Mouse (Mus musculus): ENCODE measurements at regions not wholly inside any gene's neighbourhood (a gene's known extent, or its start where the extent isn't known, plus 50 kb on each side); places are given as distances from the start of the nearest gene placed in this dataset.

DNA sequence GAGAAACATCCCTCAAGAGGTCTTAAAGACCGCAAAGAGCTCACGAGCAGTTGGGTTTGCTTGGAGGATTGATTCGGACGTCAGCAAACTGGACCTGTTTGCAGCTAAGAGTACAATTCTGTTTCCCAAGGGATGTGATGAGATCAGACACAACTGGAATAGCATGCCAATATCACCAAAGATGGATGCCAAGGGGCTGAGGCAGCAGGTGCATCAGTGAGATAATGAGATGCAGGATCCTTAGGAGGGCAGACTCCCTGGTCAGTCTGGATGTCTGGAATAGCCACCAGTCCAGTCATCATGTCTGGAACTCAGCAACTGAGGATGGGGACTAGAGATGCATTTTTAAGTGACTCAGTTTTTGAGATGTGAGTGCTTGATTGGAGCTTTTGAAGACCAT lies 85.6 kb upstream of the Sgk1 start:
- no peaks in the 10 kb centered on the region for H3K27me3 ChIP-seq (replicated peaks; ENCODE audit: control insufficient read depth, insufficient read depth, low read length)
- H3K9ac ChIP-seq (ENCODE audit: low read depth, low read length) = no peak overlapping the region
- DNase-seq (ENCODE audit: low spot score) (no peak), ATAC-seq (replicated peaks; ENCODE audit: low FRiP score) (no peak)
- no peaks in the 10 kb centered on the region for H3K4me1 ChIP-seq (replicated peaks; ENCODE audit: control insufficient read depth, insufficient read depth, low read length)
- WGBS = 90% methylated on average over 4 of the region's 4 CpGs
- no peaks in the 10 kb centered on the region for H3K36me3 ChIP-seq (ENCODE audit: control insufficient read depth, insufficient read depth, low read length)
- no peak overlapping the region for H3K27ac ChIP-seq (ENCODE audit: low read depth, low read length)
- no peak overlapping the region for H3K4me2 ChIP-seq
- H3K9me3 ChIP-seq (ENCODE audit: control insufficient read depth, low read length) = no peaks in the 10 kb centered on the region
- no peak overlapping the region for H3K4me3 ChIP-seq (ENCODE audit: low read depth, low read length)

DNA sequence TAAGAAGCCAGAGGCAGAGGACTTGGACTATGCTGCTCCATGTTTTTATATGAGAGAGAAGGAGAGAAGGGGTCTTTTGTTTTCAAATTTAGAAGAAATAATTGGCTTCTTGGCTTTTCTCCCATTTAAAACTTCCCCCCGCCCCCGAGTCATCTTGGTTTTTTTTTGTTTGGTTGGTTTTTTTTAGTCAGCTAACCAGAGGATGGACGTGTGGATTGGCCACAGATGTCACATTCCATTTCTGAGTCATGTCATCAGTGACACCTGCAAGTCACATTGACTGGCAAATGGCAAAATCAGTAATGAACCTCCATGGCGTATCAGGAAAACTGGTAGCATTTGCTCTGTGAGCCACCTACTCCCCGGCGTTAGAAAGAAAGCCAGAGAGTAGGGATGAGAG lies 83.9 kb upstream of the Sgk1 start:
- H3K4me2 ChIP-seq = no peak overlapping the region
- 80% methylated on average over 6 of the region's 6 CpGs for WGBS
- DNase-seq (ENCODE audit: low spot score) = no peak
- no peaks in the 10 kb centered on the region for H3K36me3 ChIP-seq (ENCODE audit: control insufficient read depth, insufficient read depth, low read length)
- no peak overlapping the region for H3K4me3 ChIP-seq (ENCODE audit: low read depth, low read length)
- H3K27ac ChIP-seq (ENCODE audit: low read depth, low read length) = no peak overlapping the region
- no peaks in the 10 kb centered on the region for H3K9me3 ChIP-seq (ENCODE audit: control insufficient read depth, low read length)
- H3K9ac ChIP-seq (ENCODE audit: low read depth, low read length) = no peak overlapping the region
- H3K27me3 ChIP-seq (replicated peaks; ENCODE audit: control insufficient read depth, insufficient read depth, low read length) = no peaks in the 10 kb centered on the region
- no peaks in the 10 kb centered on the region for H3K4me1 ChIP-seq (replicated peaks; ENCODE audit: control insufficient read depth, insufficient read depth, low read length)
- no peak for ATAC-seq (replicated peaks; ENCODE audit: low FRiP score)

DNA sequence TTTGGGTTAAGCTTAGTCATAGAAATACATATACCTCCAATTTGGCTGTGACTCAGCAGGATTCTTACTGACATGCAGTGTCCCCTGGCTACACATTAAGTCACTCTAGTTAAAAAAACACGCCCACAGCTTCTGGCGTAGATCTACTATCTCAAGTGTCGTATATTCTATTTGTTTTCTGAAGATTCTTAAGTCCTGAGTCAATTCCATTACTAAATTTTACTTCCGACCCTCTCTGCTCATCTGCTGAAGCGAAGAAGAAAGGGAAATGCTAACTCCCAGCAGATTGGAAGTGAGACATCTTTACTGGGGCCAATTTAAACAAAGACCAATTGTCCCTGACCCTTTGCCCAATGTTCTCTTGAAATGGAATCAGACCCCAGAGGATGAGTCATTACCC lies 80.4 kb upstream of the Sgk1 start:
- no peak overlapping the region for H3K4me3 ChIP-seq (ENCODE audit: low read depth, low read length)
- no peaks in the 10 kb centered on the region for H3K36me3 ChIP-seq (ENCODE audit: control insufficient read depth, insufficient read depth, low read length)
- H3K4me1 ChIP-seq (replicated peaks; ENCODE audit: control insufficient read depth, insufficient read depth, low read length) = no peaks in the 10 kb centered on the region
- H3K9ac ChIP-seq (ENCODE audit: low read depth, low read length) = no peak overlapping the region
- WGBS = 71% methylated on average over 5 of the region's 5 CpGs
- H3K27ac ChIP-seq (ENCODE audit: low read depth, low read length) = no peak overlapping the region
- ATAC-seq (replicated peaks; ENCODE audit: low FRiP score) (no peak), DNase-seq (ENCODE audit: low spot score) (no peak)
- no peaks in the 10 kb centered on the region for H3K9me3 ChIP-seq (ENCODE audit: control insufficient read depth, low read length)
- H3K27me3 ChIP-seq (replicated peaks; ENCODE audit: control insufficient read depth, insufficient read depth, low read length) = no peaks in the 10 kb centered on the region
- H3K4me2 ChIP-seq = no peak overlapping the region

DNA sequence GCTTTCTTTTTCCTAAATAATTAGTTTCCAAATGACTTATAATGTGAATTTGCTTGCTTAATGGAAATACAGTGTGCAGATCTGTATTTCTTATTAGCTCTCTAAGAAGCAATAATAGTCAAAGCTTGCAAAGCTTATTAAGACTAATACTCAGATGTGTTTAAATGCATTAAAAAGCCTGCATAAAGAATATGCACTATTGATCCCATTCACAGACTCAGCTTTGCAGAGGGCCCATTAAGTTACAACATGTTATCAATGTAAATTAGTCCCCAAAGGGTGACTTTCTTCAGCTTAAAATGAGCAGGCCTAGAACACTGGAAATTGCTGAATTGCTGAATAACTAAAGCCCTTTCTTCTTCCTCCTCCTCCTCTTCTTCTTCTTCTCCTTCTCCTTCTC lies 78.8 kb upstream of the Sgk1 start:
- Histone ChIP-seq H3K9me3 (ENCODE audit: control insufficient read depth, low read length) (no peaks in the 10 kb centered on the region), H3K4me2 (no peak overlapping the region), H3K4me1 (replicated peaks; ENCODE audit: control insufficient read depth, insufficient read depth, low read length) (no peaks in the 10 kb centered on the region), H3K9ac (ENCODE audit: low read depth, low read length) (no peak overlapping the region), H3K36me3 (ENCODE audit: control insufficient read depth, insufficient read depth, low read length) (no peaks in the 10 kb centered on the region), H3K27ac (ENCODE audit: low read depth, low read length) (no peak overlapping the region), H3K4me3 (ENCODE audit: low read depth, low read length) (no peak overlapping the region), H3K27me3 (replicated peaks; ENCODE audit: control insufficient read depth, insufficient read depth, low read length) (no peaks in the 10 kb centered on the region)
- ATAC-seq (replicated peaks; ENCODE audit: low FRiP score) (no peak), DNase-seq (ENCODE audit: low spot score) (no peak)

- no peak for DNase-seq (ENCODE audit: low spot score)
- no peak overlapping the region for H3K4me3 ChIP-seq (ENCODE audit: low read depth, low read length)
- WGBS = 63% methylated on average over 2 of the region's 2 CpGs
- no peak overlapping the region for H3K4me2 ChIP-seq
- no peak overlapping the region for H3K27ac ChIP-seq (ENCODE audit: low read depth, low read length)
- no peaks in the 10 kb centered on the region for H3K36me3 ChIP-seq (ENCODE audit: control insufficient read depth, insufficient read depth, low read length)
- H3K27me3 ChIP-seq (replicated peaks; ENCODE audit: control insufficient read depth, insufficient read depth, low read length) = no peaks in the 10 kb centered on the region
- no peaks in the 10 kb centered on the region for H3K9me3 ChIP-seq (ENCODE audit: control insufficient read depth, low read length)
- no peak overlapping the region for H3K9ac ChIP-seq (ENCODE audit: low read depth, low read length)
- ATAC-seq (replicated peaks; ENCODE audit: low FRiP score) = no peak
- H3K4me1 ChIP-seq (replicated peaks; ENCODE audit: control insufficient read depth, insufficient read depth, low read length) = no peaks in the 10 kb centered on the region
These were observed 77.2 kb upstream of the Sgk1 start for GRCm38 (mm10) chr10:21804761-21805160.

DNA sequence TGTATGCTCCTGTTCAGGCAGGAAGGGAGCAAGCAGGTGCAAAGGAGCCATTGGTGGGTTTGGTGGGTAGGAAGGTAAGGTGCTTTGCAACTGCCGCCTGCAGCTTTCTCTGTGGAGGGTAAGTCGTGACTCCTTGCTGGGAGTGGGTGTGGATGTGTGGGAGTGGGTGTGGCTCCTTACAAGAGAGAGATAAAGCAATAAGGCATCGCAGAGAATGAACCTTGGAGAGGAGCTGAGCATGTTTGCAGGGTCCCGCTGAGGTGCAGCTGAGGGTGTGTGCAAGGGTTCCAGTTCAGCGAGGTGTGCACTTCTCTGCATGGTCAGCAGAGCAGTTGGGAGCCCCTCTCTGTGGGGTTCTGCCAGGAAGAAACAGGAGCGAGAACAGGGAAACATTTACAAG lies 76.4 kb upstream of the Sgk1 start:
- ATAC-seq (replicated peaks; ENCODE audit: low FRiP score) = no peak
- 54% methylated on average over 6 of the region's 6 CpGs for WGBS
- DNase-seq (ENCODE audit: low spot score) = no peak

DNA sequence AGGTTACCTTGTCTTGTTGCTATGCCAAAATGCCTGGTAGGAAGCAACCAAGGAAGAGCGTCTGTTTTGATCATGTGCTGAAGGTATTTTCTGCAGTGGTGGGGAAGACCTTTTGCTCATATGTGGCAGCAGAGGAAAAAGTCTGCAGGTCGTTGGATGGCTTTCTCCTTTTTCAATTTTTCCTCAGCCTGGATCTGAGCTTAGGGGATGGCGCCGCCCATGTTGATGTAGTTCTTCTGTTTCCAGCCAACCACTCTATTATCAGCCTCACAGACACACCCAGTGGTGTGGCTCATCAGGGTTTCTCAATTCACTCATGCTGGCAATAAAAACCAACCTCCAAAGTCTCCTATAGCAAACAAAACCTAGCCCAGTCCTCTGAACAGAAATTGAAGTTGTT lies 75.3 kb upstream of the Sgk1 start:
- Histone ChIP-seq H3K4me1 (replicated peaks; ENCODE audit: control insufficient read depth, insufficient read depth, low read length) (no peaks in the 10 kb centered on the region), H3K4me3 (ENCODE audit: low read depth, low read length) (no peak overlapping the region), H3K4me2 (no peak overlapping the region), H3K9me3 (ENCODE audit: control insufficient read depth, low read length) (no peaks in the 10 kb centered on the region), H3K27ac (ENCODE audit: low read depth, low read length) (no peak overlapping the region), H3K9ac (ENCODE audit: low read depth, low read length) (no peak overlapping the region), H3K36me3 (ENCODE audit: control insufficient read depth, insufficient read depth, low read length) (no peaks in the 10 kb centered on the region), H3K27me3 (replicated peaks; ENCODE audit: control insufficient read depth, insufficient read depth, low read length) (no peaks in the 10 kb centered on the region)
- 90% methylated on average over 4 of the region's 4 CpGs for WGBS
- DNase-seq (ENCODE audit: low spot score) (no peak), ATAC-seq (replicated peaks; ENCODE audit: low FRiP score) (no peak)

More for the DNA sequence above, 76.4 kb upstream of the Sgk1 start:
- Histone ChIP-seq H3K4me2 (no peak overlapping the region), H3K27ac (ENCODE audit: low read depth, low read length) (no peak overlapping the region), H3K4me1 (replicated peaks; ENCODE audit: control insufficient read depth, insufficient read depth, low read length) (no peaks in the 10 kb centered on the region), H3K4me3 (ENCODE audit: low read depth, low read length) (no peak overlapping the region), H3K27me3 (replicated peaks; ENCODE audit: control insufficient read depth, insufficient read depth, low read length) (no peaks in the 10 kb centered on the region), H3K9ac (ENCODE audit: low read depth, low read length) (no peak overlapping the region), H3K9me3 (ENCODE audit: control insufficient read depth, low read length) (no peaks in the 10 kb centered on the region), H3K36me3 (ENCODE audit: control insufficient read depth, insufficient read depth, low read length) (no peaks in the 10 kb centered on the region)

- DNase-seq (ENCODE audit: low spot score) (no peak), ATAC-seq (replicated peaks; ENCODE audit: low FRiP score) (no peak)
- no peaks in the 10 kb centered on the region for H3K27me3 ChIP-seq (replicated peaks; ENCODE audit: control insufficient read depth, insufficient read depth, low read length)
- H3K9me3 ChIP-seq (ENCODE audit: control insufficient read depth, low read length) = no peaks in the 10 kb centered on the region
- no peaks in the 10 kb centered on the region for H3K4me1 ChIP-seq (replicated peaks; ENCODE audit: control insufficient read depth, insufficient read depth, low read length)
- no peak overlapping the region for H3K4me3 ChIP-seq (ENCODE audit: low read depth, low read length)
- WGBS = 76% methylated on average over 3 of the region's 3 CpGs
- no peak overlapping the region for H3K9ac ChIP-seq (ENCODE audit: low read depth, low read length)
- no peak overlapping the region for H3K27ac ChIP-seq (ENCODE audit: low read depth, low read length)
- no peaks in the 10 kb centered on the region for H3K36me3 ChIP-seq (ENCODE audit: control insufficient read depth, insufficient read depth, low read length)
- no peak overlapping the region for H3K4me2 ChIP-seq
These were observed 62.3 kb upstream of the Sgk1 start for GRCm38 (mm10) chr10:21819686-21820085.

- ATAC-seq (replicated peaks; ENCODE audit: low FRiP score) = no peak
- H3K9ac ChIP-seq (ENCODE audit: low read depth, low read length) = no peak overlapping the region
- H3K27me3 ChIP-seq (replicated peaks; ENCODE audit: control insufficient read depth, insufficient read depth, low read length) = no peaks in the 10 kb centered on the region
- WGBS = 41% methylated on average over 5 of the region's 5 CpGs
- no peak overlapping the region for H3K4me2 ChIP-seq
- H3K27ac ChIP-seq (ENCODE audit: low read depth, low read length) = no peak overlapping the region
- no peaks in the 10 kb centered on the region for H3K36me3 ChIP-seq (ENCODE audit: control insufficient read depth, insufficient read depth, low read length)
- H3K4me3 ChIP-seq (ENCODE audit: low read depth, low read length) = no peak overlapping the region
- H3K9me3 ChIP-seq (ENCODE audit: control insufficient read depth, low read length) = no peaks in the 10 kb centered on the region
- H3K4me1 ChIP-seq (replicated peaks; ENCODE audit: control insufficient read depth, insufficient read depth, low read length) = no peaks in the 10 kb centered on the region
- DNase-seq (ENCODE audit: low spot score) = no peak
These were observed 60.6 kb upstream of the Sgk1 start for GRCm38 (mm10) chr10:21821421-21821820.
